Mouse (Mus musculus): ENCODE data around the gene Ankrd23. TPM values are rescaled to one million over a fixed set of nuclear protein-coding genes. Genes with fewer than 3 reads are reported as not detected.

Ankrd23 gene
- polyA plus RNA-seq, 1 experiment: 5.5 TPM

- Histone ChIP-seq H3K27ac (ENCODE audit: insufficient read depth, low read depth, low read length) (no peak overlapping the region), H3K4me3 (ENCODE audit: insufficient read depth, low read length) (no peak overlapping the region), H3K4me1 (ENCODE audit: control insufficient read depth, insufficient read depth, low read length) (peaks cover 3% of the 10 kb centered on the region; the same call in 1 of the 2 replicates)
- TF ChIP-seq CTCF (IDR thresholded peaks at IDR 0.05; ENCODE audit: low read depth, low read length) (no peak), POLR2A (IDR thresholded peaks at IDR 0.05; ENCODE audit: borderline replicate concordance, low read depth, low read length) (no peak)
Observed at GRCm38 (mm10) chr1:36547981-36548598, 11.4 kb upstream of the Ankrd23 start.

GRCm38 (mm10) chr1:36546888-36547471 is 10.3 kb upstream of the Ankrd23 start, which contains the start of gene Ankrd39:
Gene Ankrd39 (minus strand): TSS chr1:36547445.
- Histone ChIP-seq H3K4me1 (ENCODE audit: control insufficient read depth, insufficient read depth, low read length) (peaks cover 3% of the 10 kb centered on the region; the same call in 1 of the 2 replicates), H3K4me3 (ENCODE audit: insufficient read depth, low read length) (peak within 1 kb of the TSS; percentile 80), H3K27ac (ENCODE audit: insufficient read depth, low read depth, low read length) (no peak within 1 kb of the TSS)
- TF ChIP-seq POLR2A (IDR thresholded peaks at IDR 0.05; ENCODE audit: borderline replicate concordance, low read depth, low read length): no peak
- peak; percentile 77 for TF ChIP-seq CTCF (IDR thresholded peaks at IDR 0.05; ENCODE audit: low read depth, low read length)

GRCm38 (mm10) chr1:36545845-36546600 is 9.3 kb upstream of the Ankrd23 start:
- Histone ChIP-seq H3K4me1 (ENCODE audit: control insufficient read depth, insufficient read depth, low read length) (peaks cover 3% of the 10 kb centered on the region; the same call in 1 of the 2 replicates), H3K4me3 (ENCODE audit: insufficient read depth, low read length) (peak overlapping the region; percentile 80), H3K27ac (ENCODE audit: insufficient read depth, low read depth, low read length) (no peak overlapping the region)
- no peak for TF ChIP-seq POLR2A (IDR thresholded peaks at IDR 0.05; ENCODE audit: borderline replicate concordance, low read depth, low read length)
- no peak for TF ChIP-seq CTCF (IDR thresholded peaks at IDR 0.05; ENCODE audit: low read depth, low read length)

GRCm38 (mm10) chr1:36545382-36545781 is 8.7 kb upstream of the Ankrd23 start:
- no peak for TF ChIP-seq POLR2A (IDR thresholded peaks at IDR 0.05; ENCODE audit: borderline replicate concordance, low read depth, low read length)
- no peak for TF ChIP-seq CTCF (IDR thresholded peaks at IDR 0.05; ENCODE audit: low read depth, low read length)
- peaks cover 3% of the 10 kb centered on the region; the same call in 1 of the 2 replicates for H3K4me1 ChIP-seq (ENCODE audit: control insufficient read depth, insufficient read depth, low read length)
- H3K4me3 ChIP-seq (ENCODE audit: insufficient read depth, low read length): no peak overlapping the region
- H3K27ac ChIP-seq (ENCODE audit: insufficient read depth, low read depth, low read length): no peak overlapping the region

GRCm38 (mm10) chr1:36542925-36543324 is 6.2 kb upstream of the Ankrd23 start:
- Histone ChIP-seq H3K27ac (ENCODE audit: insufficient read depth, low read depth, low read length) (no peak overlapping the region), H3K4me3 (ENCODE audit: insufficient read depth, low read length) (no peak overlapping the region)
- TF ChIP-seq POLR2A (IDR thresholded peaks at IDR 0.05; ENCODE audit: borderline replicate concordance, low read depth, low read length): no peak
- no peak for TF ChIP-seq CTCF (IDR thresholded peaks at IDR 0.05; ENCODE audit: low read depth, low read length)

GRCm38 (mm10) chr1:36541844-36542243 is 5.2 kb upstream of the Ankrd23 start:
- Histone ChIP-seq H3K27ac (ENCODE audit: insufficient read depth, low read depth, low read length) (no peak overlapping the region), H3K4me3 (ENCODE audit: insufficient read depth, low read length) (no peak overlapping the region), H3K4me1 (ENCODE audit: control insufficient read depth, insufficient read depth, low read length) (peaks cover 3% of the 10 kb centered on the region; the same call in 1 of the 2 replicates)
- TF ChIP-seq POLR2A (IDR thresholded peaks at IDR 0.05; ENCODE audit: borderline replicate concordance, low read depth, low read length) (no peak), CTCF (IDR thresholded peaks at IDR 0.05; ENCODE audit: low read depth, low read length) (no peak)

More at GRCm38 (mm10) chr1:36542925-36543324, 6.2 kb upstream of the Ankrd23 start:
- peaks cover 3% of the 10 kb centered on the region; the same call in 1 of the 2 replicates for H3K4me1 ChIP-seq (ENCODE audit: control insufficient read depth, insufficient read depth, low read length)

GRCm38 (mm10) chr1:36540807-36541206 is 4.1 kb upstream of the Ankrd23 start:
- H3K4me1 ChIP-seq (ENCODE audit: control insufficient read depth, insufficient read depth, low read length): peaks cover 2% of the 10 kb centered on the region; the same call in 1 of the 2 replicates
- no peak overlapping the region for H3K4me3 ChIP-seq (ENCODE audit: insufficient read depth, low read length)
- TF ChIP-seq CTCF (IDR thresholded peaks at IDR 0.05; ENCODE audit: low read depth, low read length) (no peak), POLR2A (IDR thresholded peaks at IDR 0.05; ENCODE audit: borderline replicate concordance, low read depth, low read length) (no peak)
- no peak overlapping the region for H3K27ac ChIP-seq (ENCODE audit: insufficient read depth, low read depth, low read length)

- Histone ChIP-seq H3K27ac (ENCODE audit: insufficient read depth, low read depth, low read length) (no peak overlapping the region), H3K4me3 (ENCODE audit: insufficient read depth, low read length) (no peak overlapping the region), H3K4me1 (ENCODE audit: control insufficient read depth, insufficient read depth, low read length) (no peaks in the 10 kb centered on the region)
- no peak for TF ChIP-seq POLR2A (IDR thresholded peaks at IDR 0.05; ENCODE audit: borderline replicate concordance, low read depth, low read length)
- TF ChIP-seq CTCF (IDR thresholded peaks at IDR 0.05; ENCODE audit: low read depth, low read length): no peak
Observed at GRCm38 (mm10) chr1:36540132-36540531, 3.4 kb upstream of the Ankrd23 start.

- TF ChIP-seq CTCF (IDR thresholded peaks at IDR 0.05; ENCODE audit: low read depth, low read length) (no peak), POLR2A (IDR thresholded peaks at IDR 0.05; ENCODE audit: borderline replicate concordance, low read depth, low read length) (no peak)
- Histone ChIP-seq H3K4me3 (ENCODE audit: insufficient read depth, low read length) (no peak within 1 kb of the TSS), H3K4me1 (ENCODE audit: control insufficient read depth, insufficient read depth, low read length) (no peaks in the 10 kb centered on the region), H3K27ac (ENCODE audit: insufficient read depth, low read depth, low read length) (no peak within 1 kb of the TSS)
Observed at GRCm38 (mm10) chr1:36539186-36539585, 2.5 kb upstream of the Ankrd23 start, which contains the start of gene Gm42417. Gene Gm42417 (minus strand): TSS chr1:36539429.
